Mouse (Mus musculus): ENCODE results near the gene Ube2d1. TPM values are rescaled to one million over a fixed set of nuclear protein-coding genes. Genes with fewer than 3 reads are reported as not detected.

Gene Ube2d1
- polyA plus RNA-seq (2012; rRNA removed) = 79.2 and 127 TPM in 2 replicates

GRCm38 (mm10) chr10:71285126-71285580, at the start of gene Ube2d1:
Gene Ube2d1, minus strand, starts transcription at chr10:71285262.

GRCm38 (mm10) chr10:71238240-71238554, 46.9 kb downstream of the Ube2d1 start, which contains the start of gene Tfam:
Gene Tfam, minus strand, starts transcription at chr10:71238280.

Other genes with a start within 250 kb of the Ube2d1 start
- gene Bicc1, start 125.6 kb downstream of the Ube2d1 start, polyA plus RNA-seq (2012; rRNA removed) = 7.0 and 12.8 TPM in 2 replicates
- gene Tfam, start 47.0 kb downstream of the Ube2d1 start, polyA plus RNA-seq (2012; rRNA removed) = 45.5 and 63.2 TPM in 2 replicates
- 60.3 and 64.0 TPM in 2 replicates for gene Cisd1, start 59.7 kb upstream of the Ube2d1 start, polyA plus RNA-seq (2012; rRNA removed)
- 12.5 and 13.9 TPM in 2 replicates for gene Ipmk, start 62.5 kb upstream of the Ube2d1 start, polyA plus RNA-seq (2012; rRNA removed)

Measured in central nervous system, embryonic 11.5 days (tissue).